Mouse (Mus musculus) lung, postnatal 0 days (tissue): ENCODE data around the gene Zfyve19.

ENCODE experiments used
- CTCF ChIP-seq: IDR thresholded peaks from 2 replicates; pipeline ENCODE4 v1.5.1; 2016; ENCODE audit warnings: antibody characterized with exemption, mild to moderate bottlenecking
- EP300 ChIP-seq: IDR thresholded peaks from 2 replicates; pipeline ENCODE4 v1.6.1; 2016; ENCODE audit warnings: antibody characterized with exemption, mild to moderate bottlenecking, control low read depth

DNA sequence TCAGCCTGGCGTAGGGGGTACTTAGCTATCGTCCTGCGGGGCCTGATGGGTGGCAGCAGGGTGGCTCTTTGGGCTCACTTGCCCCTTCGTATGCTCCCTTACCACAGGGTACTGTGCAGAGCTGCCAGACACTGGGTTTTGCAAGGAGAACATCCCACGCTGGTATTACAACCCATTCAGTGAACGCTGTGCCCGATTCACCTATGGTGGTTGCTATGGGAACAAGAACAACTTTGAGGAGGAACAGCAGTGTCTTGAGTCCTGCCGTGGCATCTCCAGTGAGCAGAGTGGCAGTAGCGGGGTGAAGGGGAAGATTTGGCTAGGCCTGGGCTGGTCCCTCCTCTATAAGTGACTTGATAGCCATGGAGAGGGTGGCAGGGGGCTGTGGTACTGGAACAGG lies 39.5 kb downstream of the Zfyve19 start:
- TF ChIP-seq CTCF (no peak), EP300 (no peak)
